Mouse (Mus musculus) bone marrow macrophage, adult 2 months (primary cell): ENCODE data around the gene Grem1. TPM values are rescaled to one million over a fixed set of nuclear protein-coding genes. Genes with fewer than 3 reads are reported as not detected.
A peak's percentile ranks its signal among the peaks of the same experiment; 100 is the strongest.

Experiments used
- H3K27ac ChIP-seq: 2 replicates; pipeline ENCODE4 v1.5.1; 2012; ENCODE audit warnings: low read depth, low read length; ENCODE audit not compliant: insufficient read depth
- H3K4me1 ChIP-seq: 2 replicates; pipeline ENCODE4 v1.6.1; 2012; ENCODE audit warnings: low read length; ENCODE audit not compliant: control insufficient read depth, insufficient read depth
- H3K4me3 ChIP-seq: 2 replicates; pipeline ENCODE4 v1.5.1; 2012; ENCODE audit warnings: mild to moderate bottlenecking, low read length, moderate library complexity; ENCODE audit not compliant: insufficient read depth
- CTCF ChIP-seq: IDR thresholded peaks from 2 replicates; pipeline ENCODE4 v1.5.1; 2012; ENCODE audit warnings: low read depth, mild to moderate bottlenecking, low read length, moderate library complexity
- POLR2A ChIP-seq: IDR thresholded peaks from 2 replicates; pipeline ENCODE4 v1.6.1; 2012; ENCODE audit warnings: mild to moderate bottlenecking, low read depth, low read length, borderline replicate concordance
- polyA plus RNA-seq: library from polyadenylated mRNA; stranded (reverse); fragments of >200 nt; gene quantifications from 2 replicates; pipeline ENCODE4 v1.2.4, GENCODE M21; 2012; ENCODE audit not compliant: missing spikeins, insufficient read depth, insufficient read length

The Grem1 gene
- 0.89 and 2.2 TPM in 2 replicates for polyA plus RNA-seq

- H3K4me3 ChIP-seq: peak within 1 kb of the TSS; percentile 38
- no peak within 1 kb of the TSS for H3K27ac ChIP-seq
- no peaks in the 10 kb centered on the region for H3K4me1 ChIP-seq
- TF ChIP-seq CTCF (no peak), POLR2A (no peak)
These were observed at the start of gene Grem1 for GRCm38 (mm10) chr2:113758311-113759161. Gene Grem1, minus strand, starts transcription at chr2:113758646.

GRCm38 (mm10) chr2:113807640-113808039, 49.2 kb upstream of the Grem1 start:
- TF ChIP-seq CTCF: peak; percentile 88
- no peak for TF ChIP-seq POLR2A
- H3K4me1 ChIP-seq: no peaks in the 10 kb centered on the region
- H3K27ac ChIP-seq: no peak overlapping the region
- no peak overlapping the region for H3K4me3 ChIP-seq

DNA sequence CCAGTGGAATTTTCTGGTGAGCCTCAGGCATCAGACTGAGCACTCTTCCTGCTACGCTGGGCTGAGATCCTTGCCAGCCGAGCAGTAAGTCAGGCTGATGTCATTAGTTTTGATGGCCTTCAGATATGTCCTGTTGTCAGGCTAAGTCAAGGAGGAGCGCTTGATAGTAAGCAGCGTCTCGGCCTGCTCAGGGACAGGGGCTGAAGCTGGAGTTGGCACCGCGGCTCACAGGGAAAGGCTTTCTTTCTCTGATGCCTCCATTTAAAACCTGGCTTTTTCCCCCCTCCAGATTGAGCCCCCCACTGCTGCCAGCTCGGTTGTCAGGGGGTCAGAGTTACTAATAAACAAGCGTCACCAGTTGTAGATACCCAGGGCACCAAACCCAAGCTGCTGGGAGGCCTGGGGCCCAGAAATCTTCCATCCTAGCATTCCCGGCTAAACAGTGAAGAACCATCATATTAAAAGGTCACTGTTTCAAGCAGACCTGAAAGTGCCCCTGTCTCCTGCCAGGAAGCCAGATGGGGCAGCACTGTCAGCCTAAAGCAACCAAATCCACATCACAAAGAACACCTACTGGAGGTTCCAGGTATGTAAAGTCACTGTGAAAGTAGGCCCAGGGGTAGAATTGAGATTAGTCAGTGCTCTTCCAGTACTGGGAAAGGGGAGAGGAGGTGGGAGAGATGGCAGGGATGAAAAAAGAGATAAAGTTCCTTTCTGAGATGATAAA, 48.6 kb upstream of the Grem1 start:
- Histone ChIP-seq H3K4me1 (no peaks in the 10 kb centered on the region), H3K4me3 (no peak overlapping the region), H3K27ac (no peak overlapping the region)
- TF ChIP-seq CTCF: no peak
- TF ChIP-seq POLR2A: no peak

DNA sequence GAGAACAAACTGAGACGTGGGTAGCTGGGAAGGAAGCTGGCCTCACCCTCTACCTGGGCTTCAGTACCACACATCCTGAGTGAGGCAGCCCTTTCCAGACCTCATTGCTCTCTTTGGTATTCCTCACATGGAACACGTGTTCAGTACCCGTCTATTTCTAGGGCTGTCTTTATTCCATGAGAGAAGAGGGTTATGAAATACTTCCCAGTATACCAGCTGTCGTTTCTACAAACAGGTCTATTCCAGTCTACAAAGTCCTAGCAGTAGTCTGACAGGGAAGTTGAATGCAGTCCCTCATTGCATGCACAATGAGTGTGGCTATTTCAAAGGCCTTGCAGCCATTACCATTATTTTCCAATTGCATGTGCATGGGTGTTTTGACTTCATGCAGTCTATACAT, 47.3 kb upstream of the Grem1 start:
- H3K27ac ChIP-seq: no peak overlapping the region
- no peaks in the 10 kb centered on the region for H3K4me1 ChIP-seq
- no peak for TF ChIP-seq POLR2A
- TF ChIP-seq CTCF: no peak
- no peak overlapping the region for H3K4me3 ChIP-seq

- H3K27ac ChIP-seq: no peak overlapping the region
- H3K4me3 ChIP-seq: no peak overlapping the region
- TF ChIP-seq CTCF (no peak), POLR2A (no peak)
- no peaks in the 10 kb centered on the region for H3K4me1 ChIP-seq
These were observed 45.3 kb upstream of the Grem1 start for GRCm38 (mm10) chr2:113803753-113804152.

GRCm38 (mm10) chr2:113800846-113801245, 42.4 kb upstream of the Grem1 start:
- Histone ChIP-seq H3K4me3 (no peak overlapping the region), H3K4me1 (no peaks in the 10 kb centered on the region), H3K27ac (no peak overlapping the region)
- TF ChIP-seq POLR2A: no peak

DNA sequence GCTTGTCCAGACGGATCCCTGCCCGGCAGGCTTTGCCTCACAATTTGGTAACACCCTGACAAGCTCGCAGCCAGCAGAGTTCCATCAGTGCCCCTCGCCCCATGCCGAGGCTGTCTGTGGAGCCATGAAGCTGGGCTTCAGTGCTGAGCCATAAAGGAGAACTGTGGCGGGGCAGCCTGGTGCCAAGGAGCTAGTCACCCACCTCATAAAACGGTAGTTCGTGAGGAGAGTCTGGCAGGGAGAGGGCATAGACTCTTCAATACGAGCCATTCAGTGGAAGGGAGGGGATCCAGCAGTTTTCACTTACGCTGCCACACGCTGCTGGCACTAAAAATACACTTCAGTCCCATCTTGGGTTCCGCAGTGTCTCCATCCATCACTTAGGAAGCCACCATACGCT, 40.2 kb upstream of the Grem1 start:
- Histone ChIP-seq H3K4me1 (no peaks in the 10 kb centered on the region), H3K27ac (no peak overlapping the region), H3K4me3 (no peak overlapping the region)
- TF ChIP-seq POLR2A: no peak
- no peak for TF ChIP-seq CTCF

GRCm38 (mm10) chr2:113795186-113795585, 36.7 kb upstream of the Grem1 start:
- no peak for TF ChIP-seq POLR2A
- no peak for TF ChIP-seq CTCF
- H3K27ac ChIP-seq: no peak overlapping the region
- H3K4me3 ChIP-seq: no peak overlapping the region
- no peaks in the 10 kb centered on the region for H3K4me1 ChIP-seq

DNA sequence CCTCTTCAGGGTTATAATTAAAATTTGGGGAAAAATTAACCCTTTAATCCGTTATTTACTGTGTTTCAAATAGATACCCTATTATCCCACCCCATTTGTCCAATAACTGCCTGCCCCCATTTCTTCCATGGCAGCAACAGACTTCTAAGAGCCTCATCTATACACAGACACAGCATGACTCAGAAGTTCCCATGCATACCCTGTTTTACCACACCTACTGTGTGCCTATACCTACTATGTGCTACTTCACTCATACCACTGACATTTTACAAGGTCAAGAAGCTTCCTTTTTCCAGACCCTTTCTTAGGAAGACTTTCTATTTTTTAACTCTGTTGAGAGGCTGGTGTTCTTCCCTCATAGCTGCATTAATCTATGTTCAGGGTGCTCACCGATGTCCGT, 35.1 kb upstream of the Grem1 start:
- TF ChIP-seq POLR2A: no peak
- no peak for TF ChIP-seq CTCF
- H3K27ac ChIP-seq: no peak overlapping the region
- H3K4me1 ChIP-seq: no peaks in the 10 kb centered on the region
- H3K4me3 ChIP-seq: no peak overlapping the region

- TF ChIP-seq POLR2A (no peak), CTCF (no peak)
- Histone ChIP-seq H3K4me1 (no peaks in the 10 kb centered on the region), H3K27ac (no peak overlapping the region), H3K4me3 (no peak overlapping the region)
These were observed 30.5 kb upstream of the Grem1 start for GRCm38 (mm10) chr2:113788821-113789387.
